15 mouse cellular contexts compared by ENCODE assay signal in genomic region chr11:69491711-69492110, GRCm38 (mm10).
"Had no signal": no experiment of that assay in that cellular context is flagged by ENCODE, and none has a peak within 500 bp of the region (broad histone marks: within the 10 kb centered on the region; RNA-seq: fewer than 3 reads in every experiment).

No protein-coding gene starts in this region.

- DNase-seq: kidney, adult 8-10 months; kidney, postnatal 36 days; layer of hippocampus, adult 9-11 months; liver; liver, embryonic 13.5 days; liver, postnatal 0 days; lung, postnatal 14 days; thymus, postnatal 25 days had no signal

- H3K9ac ChIP-seq: limb, embryonic 12.5 days; liver, embryonic 13.5 days; liver, postnatal 0 days; lung, embryonic 15.5 days; midbrain, embryonic 15.5 days; neural tube, embryonic 13.5 days had no signal

- H3K27ac ChIP-seq: limb, embryonic 12.5 days; liver, embryonic 13.5 days; lung, embryonic 15.5 days; macrophage; midbrain, embryonic 15.5 days; neural tube, embryonic 13.5 days; stomach, postnatal 0 days had no signal

- H3K27me3 ChIP-seq: limb, embryonic 12.5 days; lung, embryonic 15.5 days; midbrain, embryonic 15.5 days; neural tube, embryonic 13.5 days had no signal

- H3K4me1 ChIP-seq: lung, embryonic 15.5 days; midbrain, embryonic 15.5 days; neural tube, embryonic 13.5 days had no signal

- ATAC-seq: liver, postnatal 0 days; midbrain, embryonic 15.5 days had no signal

- H3K36me3 ChIP-seq: limb, embryonic 12.5 days; liver, embryonic 13.5 days; lung, embryonic 15.5 days; midbrain, embryonic 15.5 days; neural tube, embryonic 13.5 days had no signal

- H3K4me3 ChIP-seq: limb, embryonic 12.5 days; liver, embryonic 13.5 days; lung, embryonic 15.5 days; megakaryocyte, embryonic 14.5 days; midbrain, embryonic 15.5 days; neural tube, embryonic 13.5 days had no signal
